Comparison of ENCODE assay signal across 8 mouse cellular contexts in genomic region chr5:24388246-24388915, GRCm38 (mm10). TPM values are rescaled to one million over a fixed set of nuclear protein-coding genes. Genes with fewer than 3 reads are reported as not detected.
DNase-seq lines count a peak whose midpoint lies in the region; ATAC-seq and TF ChIP-seq lines count a peak whose summit lies in the region.

No protein-coding gene starts in this region.

- H3K36me3 ChIP-seq in heart, embryonic 15.5 days = no peaks in the 10 kb centered on the region
- peaks cover 0 to 29% of the 10 kb centered on the region in 2 experiments; a peak in 2 of 4 replicates for H3K36me3 ChIP-seq in MEL (ENCODE audit: control insufficient read depth in 1 of 2, insufficient read depth in 2 of 2, low read length in 2 of 2)
- H3K36me3 ChIP-seq in forebrain, postnatal 0 days (ENCODE audit: insufficient read depth) = no peaks in the 10 kb centered on the region
- H3K36me3 ChIP-seq in macrophage (ENCODE audit: inconsistent target) = no peaks in the 10 kb centered on the region

- H3K79me2 ChIP-seq in MEL (ENCODE audit: control insufficient read depth, insufficient read depth, low read length, poor library complexity) (peaks cover 29% of the 10 kb centered on the region), macrophage (ENCODE audit: inconsistent target) (no peaks in the 10 kb centered on the region)

- peaks cover 18% of the 10 kb centered on the region for H3K27me3 ChIP-seq in heart, embryonic 15.5 days
- no peaks in the 10 kb centered on the region for H3K27me3 ChIP-seq in MEL (ENCODE audit: control insufficient read depth in 1 of 2, insufficient read depth in 2 of 2, low read length in 2 of 2)
- H3K27me3 ChIP-seq in forebrain, postnatal 0 days (ENCODE audit: insufficient read depth, low read length) = 0 out of 2 replicates have a peak, but pooled peaks cover 7% of the 10 kb centered on the region

- H3K27ac ChIP-seq in heart, embryonic 15.5 days = peak overlapping the region; percentile 55
- H3K27ac ChIP-seq in MEL (ENCODE audit: control insufficient read depth, low read depth, low read length) (peak overlapping the region; percentile 89), macrophage (peak overlapping the region; percentile 95)
- peak overlapping the region; percentile 54; the same call in 1 of the 2 replicates for H3K27ac ChIP-seq in forebrain, postnatal 0 days (ENCODE audit: low read depth, low read length)

- H3K4me1 ChIP-seq in heart, embryonic 15.5 days (replicated peaks) = peaks cover 56% of the 10 kb centered on the region
- peaks cover 5 to 45% of the 10 kb centered on the region in 2 experiments for H3K4me1 ChIP-seq in MEL (ENCODE audit: control insufficient read depth in 1 of 2, insufficient read depth in 2 of 2, low read length in 2 of 2)
- H3K4me1 ChIP-seq in forebrain, postnatal 0 days (ENCODE audit: insufficient read depth) = peaks cover 19% of the 10 kb centered on the region

- intact Hi-C loops in heart, postnatal 36 days (cut with DNase I) = no loop called here

- peak overlapping the region; percentile 52 for H3K4me3 ChIP-seq in heart, embryonic 15.5 days
- peak overlapping the region; percentile 69 to 76 for H3K4me3 ChIP-seq in MEL (ENCODE audit: control insufficient read depth in 1 of 2, insufficient read depth in 1 of 2, low read depth in 2 of 2, low read length in 2 of 2)
- H3K4me3 ChIP-seq in forebrain, postnatal 0 days (ENCODE audit: low read depth, low read length) = peak overlapping the region; percentile 51
- H3K4me3 ChIP-seq in macrophage (ENCODE audit: inconsistent target) = peak overlapping the region; percentile 32

- ATAC-seq in heart, embryonic 15.5 days (replicated peaks; ENCODE audit: insufficient number of reproducible peaks, insufficient read depth, low FRiP score, low read depth) = no peak
- no peak for ATAC-seq in forebrain, postnatal 0 days
- ATAC-seq in erythroid progenitor cell, adult 5-6 weeks (replicated peaks; ENCODE audit: low FRiP score, poor library complexity, severe bottlenecking) = no peak

- no peak for TF ChIP-seq CTCF in MEL (IDR thresholded peaks at IDR 0.05 in 2 of 3, conservative IDR thresholded peaks at IDR 0.05 in 1 of 3; ENCODE audit: control insufficient read depth in 1 of 3, insufficient read depth in 1 of 3, low read depth in 2 of 3, low read length in 3 of 3, poor library complexity in 1 of 3, severe bottlenecking in 1 of 3)
- TF ChIP-seq CTCF in forebrain, postnatal 0 days (IDR thresholded peaks at IDR 0.05; ENCODE audit: low read depth) = no peak

- TF ChIP-seq EP300 in MEL (IDR thresholded peaks at IDR 0.05; ENCODE audit: low read depth in 1 of 2, low read length in 2 of 2) = no peak

- peak overlapping the region; percentile 91 for H3K4me2 ChIP-seq in heart, embryonic 15.5 days
- H3K4me2 ChIP-seq in forebrain, postnatal 0 days (ENCODE audit: low read depth) = peak overlapping the region; percentile 98

- 26% methylated on average over 26 of the region's 26 CpGs for WGBS in heart, embryonic 15.5 days
- 26% methylated on average over 26 of the region's 26 CpGs for WGBS in forebrain, postnatal 0 days
- 31% methylated on average over 25 of the region's 26 CpGs for WGBS in macrophage (ENCODE audit: missing documents)

- no peaks in the 10 kb centered on the region for H3K9me3 ChIP-seq in heart, embryonic 15.5 days (replicated peaks)
- no peaks in the 10 kb centered on the region for H3K9me3 ChIP-seq in MEL (replicated peaks; ENCODE audit: insufficient read depth, low read length)
- H3K9me3 ChIP-seq in forebrain, postnatal 0 days (ENCODE audit: low read length) = no peaks in the 10 kb centered on the region

- no peak for TF ChIP-seq RAD21 in MEL (IDR thresholded peaks at IDR 0.05; ENCODE audit: low read depth, low read length)

- peak overlapping the region; percentile 61 for H3K9ac ChIP-seq in heart, embryonic 15.5 days
- peak overlapping the region; percentile 77 for H3K9ac ChIP-seq in MEL (ENCODE audit: control insufficient read depth, low read depth, low read length, poor library complexity, severe bottlenecking)
- peak overlapping the region; percentile 62 for H3K9ac ChIP-seq in forebrain, postnatal 0 days

- no peak for DNase-seq in heart, postnatal 36 days
- peak; percentile 83 for DNase-seq in MEL (ENCODE audit: low read depth, low spot score)
- DNase-seq in forebrain, postnatal 0 days = peak; percentile 21
- DNase-seq in right cerebral cortex, postnatal 14 days = no peak
- DNase-seq in right cerebral cortex, postnatal 36 days (ENCODE audit: low spot score in 2 of 2) = no peak

- TF ChIP-seq POLR2A in MEL (IDR thresholded peaks at IDR 0.05; ENCODE audit: control insufficient read depth in 1 of 2, insufficient read depth in 1 of 2, low read depth in 1 of 2, low read length in 2 of 2, poor library complexity in 1 of 2) = no peak; a peak in 1 of 4 replicates

RNA-seq across cellular contexts. Expression of gene Atg9b, which starts 3.6 kb away (rescaled TPM):
- 0.81 and 1.6 TPM in 2 replicates for polyA plus RNA-seq in heart, embryonic 15.5 days (2015; fragmentation: Nextera tagmentation; extraction: Ambion mirVana)
- under 1 TPM; 0.27 to 0.75 TPM for total RNA-seq in heart, postnatal 36 days (2021)
- total RNA-seq in MEL (2012; rRNA removed) = 30.2 and 41.2 TPM in 2 replicates
- polyA plus RNA-seq in MEL (2012; ENCODE audit: insufficient read depth in 1 of 2, insufficient read length in 2 of 2, low read depth in 1 of 2, low replicate concordance in 2 of 2, missing spikeins in 1 of 2) = 10 to 100 TPM in 1 of 2 experiments, not detected in 1; 41.5 TPM
- 8.0 and 9.5 TPM in 2 replicates for total RNA-seq in forebrain, postnatal 0 days (2014; rRNA removed)
- 3.4 and 5.1 TPM in 2 replicates for polyA plus RNA-seq in forebrain, postnatal 0 days (2015; fragmentation: Nextera tagmentation; extraction: Ambion mirVana)
- total RNA-seq in macrophage (2018; cell fraction: chromatin; rRNA removed) = 1 to 10 TPM in 10 of 26 experiments, under 1 TPM in 14, not detected in 2; 0.26 to 2.5 (median 0.83) TPM
- 1 to 10 TPM in 24 of 26 experiments, under 1 TPM in 2; 0.71 to 3.7 (median 2.0) TPM for total RNA-seq in macrophage (2018; cell fraction: cytosol; rRNA removed)
- 1 to 10 TPM in 12 of 26 experiments, under 1 TPM in 14; 0.20 to 5.9 (median 0.96) TPM for total RNA-seq in macrophage (2018; cell fraction: nucleus; rRNA removed)
- 0.67 to 4.7 TPM (median 1.4 TPM) in 3 replicates for polyA plus RNA-seq in macrophage (2018)
- not detected in 2 replicates for total RNA-seq in erythroid progenitor cell, adult 5-6 weeks (2015; ENCODE audit: low replicate concordance)
- total RNA-seq in erythroid progenitor cell, adult 5-6 weeks (2017; ENCODE audit: low replicate concordance) = not detected in 2 replicates

RNA-seq across cellular contexts. Expression of gene Abcb8, which starts 5.1 kb away (rescaled TPM):
- 54.4 and 70.1 TPM in 2 replicates for polyA plus RNA-seq in heart, embryonic 15.5 days (2015; fragmentation: Nextera tagmentation; extraction: Ambion mirVana)
- total RNA-seq in heart, postnatal 36 days (2021) = 10 to 100 TPM; 83.7 to 84.9 TPM
- 72.4 and 76.9 TPM in 2 replicates for total RNA-seq in MEL (2012; rRNA removed)
- polyA plus RNA-seq in MEL (2012; ENCODE audit: insufficient read depth in 1 of 2, insufficient read length in 2 of 2, low read depth in 1 of 2, low replicate concordance in 2 of 2, missing spikeins in 1 of 2) = 100 to 1,000 TPM in 1 of 2 experiments, not detected in 1; 124 TPM
- total RNA-seq in forebrain, postnatal 0 days (2014; rRNA removed) = 58.2 and 64.1 TPM in 2 replicates
- 38.7 and 44.6 TPM in 2 replicates for polyA plus RNA-seq in forebrain, postnatal 0 days (2015; fragmentation: Nextera tagmentation; extraction: Ambion mirVana)
- total RNA-seq in macrophage (2018; cell fraction: chromatin; rRNA removed) = 10 to 100 TPM in 24 of 26 experiments, 1 to 10 TPM in 2; 7.1 to 74.3 (median 43.9) TPM
- 10 to 100 TPM; 18.9 to 34.4 (median 26.3) TPM for total RNA-seq in macrophage (2018; cell fraction: cytosol; rRNA removed)
- 10 to 100 TPM in 24 of 26 experiments, 1 to 10 TPM in 2; 6.8 to 60.6 (median 33.4) TPM for total RNA-seq in macrophage (2018; cell fraction: nucleus; rRNA removed)
- polyA plus RNA-seq in macrophage (2018) = 9.0 to 25.4 TPM (median 23.2 TPM) in 3 replicates
- 11.9 TPM in 1 of 2 replicates, not detected in the other for total RNA-seq in erythroid progenitor cell, adult 5-6 weeks (2015; ENCODE audit: low replicate concordance)
- total RNA-seq in erythroid progenitor cell, adult 5-6 weeks (2017; ENCODE audit: low replicate concordance) = 1.7 and 8.0 TPM in 2 replicates

RNA-seq across cellular contexts. Expression of gene Nos3, which starts 23.8 kb away (rescaled TPM):
- polyA plus RNA-seq in heart, embryonic 15.5 days (2015; fragmentation: Nextera tagmentation; extraction: Ambion mirVana) = 27.9 and 30.6 TPM in 2 replicates
- total RNA-seq in heart, postnatal 36 days (2021) = 10 to 100 TPM; 23.7 to 26.2 TPM
- total RNA-seq in MEL (2012; rRNA removed) = 2.0 and 3.9 TPM in 2 replicates
- 1 to 10 TPM in 1 of 2 experiments, not detected in 1; 6.2 TPM for polyA plus RNA-seq in MEL (2012; ENCODE audit: insufficient read depth in 1 of 2, insufficient read length in 2 of 2, low read depth in 1 of 2, low replicate concordance in 2 of 2, missing spikeins in 1 of 2)
- 6.1 and 8.3 TPM in 2 replicates for total RNA-seq in forebrain, postnatal 0 days (2014; rRNA removed)
- polyA plus RNA-seq in forebrain, postnatal 0 days (2015; fragmentation: Nextera tagmentation; extraction: Ambion mirVana) = 6.3 and 6.8 TPM in 2 replicates
- total RNA-seq in macrophage (2018; cell fraction: chromatin; rRNA removed) = not detected
- total RNA-seq in macrophage (2018; cell fraction: cytosol; rRNA removed) = under 1 TPM in 16 of 26 experiments, not detected in 10; 0.03 to 0.10 (median 0.04) TPM
- under 1 TPM in 2 of 26 experiments, not detected in 24; 0.17 to 0.25 TPM for total RNA-seq in macrophage (2018; cell fraction: nucleus; rRNA removed)
- polyA plus RNA-seq in macrophage (2018) = 0.12 TPM in 1 of 3 replicates, not detected in the others
- total RNA-seq in erythroid progenitor cell, adult 5-6 weeks (2015; ENCODE audit: low replicate concordance) = not detected in 2 replicates
- total RNA-seq in erythroid progenitor cell, adult 5-6 weeks (2017; ENCODE audit: low replicate concordance) = not detected in 2 replicates

RNA-seq across cellular contexts. Expression of gene Asic3, which starts 24.8 kb away (rescaled TPM):
- not detected in 2 replicates for polyA plus RNA-seq in heart, embryonic 15.5 days (2015; fragmentation: Nextera tagmentation; extraction: Ambion mirVana)
- total RNA-seq in heart, postnatal 36 days (2021) = not detected
- 0.04 TPM in 1 of 2 replicates, not detected in the other for total RNA-seq in MEL (2012; rRNA removed)
- polyA plus RNA-seq in MEL (2012; ENCODE audit: insufficient read depth in 1 of 2, insufficient read length in 2 of 2, low read depth in 1 of 2, low replicate concordance in 2 of 2, missing spikeins in 1 of 2) (under 1 TPM in 1 of 2 experiments, not detected in 1; 0.35 TPM), macrophage (2018) (not detected in 3 replicates)
- 0.15 TPM in 1 of 2 replicates, not detected in the other for total RNA-seq in forebrain, postnatal 0 days (2014; rRNA removed)
- 0.08 and 0.52 TPM in 2 replicates for polyA plus RNA-seq in forebrain, postnatal 0 days (2015; fragmentation: Nextera tagmentation; extraction: Ambion mirVana)
- 1 to 10 TPM in 3 of 26 experiments, under 1 TPM in 8, not detected in 15; 0.21 to 1.7 (median 0.51) TPM for total RNA-seq in macrophage (2018; cell fraction: chromatin; rRNA removed)
- total RNA-seq in macrophage (2018; cell fraction: cytosol; rRNA removed) = not detected
- under 1 TPM in 7 of 26 experiments, not detected in 19; 0.24 to 0.85 (median 0.42) TPM for total RNA-seq in macrophage (2018; cell fraction: nucleus; rRNA removed)
- total RNA-seq in erythroid progenitor cell, adult 5-6 weeks (2015; ENCODE audit: low replicate concordance) = not detected in 2 replicates
- total RNA-seq in erythroid progenitor cell, adult 5-6 weeks (2017; ENCODE audit: low replicate concordance) = not detected in 2 replicates

RNA-seq across cellular contexts. Expression of gene Cdk5, which starts 34.9 kb away (rescaled TPM):
- 27.5 and 32.5 TPM in 2 replicates for polyA plus RNA-seq in heart, embryonic 15.5 days (2015; fragmentation: Nextera tagmentation; extraction: Ambion mirVana)
- total RNA-seq in heart, postnatal 36 days (2021) = 10 to 100 TPM; 22.5 to 23.0 TPM
- 18.2 and 24.8 TPM in 2 replicates for total RNA-seq in MEL (2012; rRNA removed)
- 10 to 100 TPM in 1 of 2 experiments, not detected in 1; 82.6 TPM for polyA plus RNA-seq in MEL (2012; ENCODE audit: insufficient read depth in 1 of 2, insufficient read length in 2 of 2, low read depth in 1 of 2, low replicate concordance in 2 of 2, missing spikeins in 1 of 2)
- total RNA-seq in forebrain, postnatal 0 days (2014; rRNA removed) = 83.3 and 93.8 TPM in 2 replicates
- polyA plus RNA-seq in forebrain, postnatal 0 days (2015; fragmentation: Nextera tagmentation; extraction: Ambion mirVana) = 156 and 165 TPM in 2 replicates
- 10 to 100 TPM; 20.2 to 77.5 (median 50.6) TPM for total RNA-seq in macrophage (2018; cell fraction: chromatin; rRNA removed)
- 10 to 100 TPM; 12.6 to 17.8 (median 15.1) TPM for total RNA-seq in macrophage (2018; cell fraction: cytosol; rRNA removed)
- total RNA-seq in macrophage (2018; cell fraction: nucleus; rRNA removed) = 10 to 100 TPM; 13.4 to 62.9 (median 39.9) TPM
- 15.2 to 21.5 TPM (median 20.5 TPM) in 3 replicates for polyA plus RNA-seq in macrophage (2018)
- 6.3 and 10.8 TPM in 2 replicates for total RNA-seq in erythroid progenitor cell, adult 5-6 weeks (2015; ENCODE audit: low replicate concordance)
- 1.7 and 3.7 TPM in 2 replicates for total RNA-seq in erythroid progenitor cell, adult 5-6 weeks (2017; ENCODE audit: low replicate concordance)

Comparison
In these comparisons a context has a peak if more than half of its experiments do, and no peak if none do; other contexts are left out.
1. DNase-seq: peak in MEL (single experiment) and forebrain, postnatal 0 days (single experiment); none in heart, postnatal 36 days (0 of 2), right cerebral cortex, postnatal 14 days (single experiment) and right cerebral cortex, postnatal 36 days (0 of 2).
2. Peak in every context shown above with its lines, with median percentiles within 50 percentile points of each other: H3K27ac ChIP-seq, H3K4me3 ChIP-seq and H3K9ac ChIP-seq.